Mouse (Mus musculus): ENCODE results near the gene Nptn. TPM values are rescaled to one million over a fixed set of nuclear protein-coding genes. Genes with fewer than 3 reads are reported as not detected.

The Nptn gene
- polyA plus RNA-seq, 1 experiment from 2014 or later = 85.0 TPM

DNA sequence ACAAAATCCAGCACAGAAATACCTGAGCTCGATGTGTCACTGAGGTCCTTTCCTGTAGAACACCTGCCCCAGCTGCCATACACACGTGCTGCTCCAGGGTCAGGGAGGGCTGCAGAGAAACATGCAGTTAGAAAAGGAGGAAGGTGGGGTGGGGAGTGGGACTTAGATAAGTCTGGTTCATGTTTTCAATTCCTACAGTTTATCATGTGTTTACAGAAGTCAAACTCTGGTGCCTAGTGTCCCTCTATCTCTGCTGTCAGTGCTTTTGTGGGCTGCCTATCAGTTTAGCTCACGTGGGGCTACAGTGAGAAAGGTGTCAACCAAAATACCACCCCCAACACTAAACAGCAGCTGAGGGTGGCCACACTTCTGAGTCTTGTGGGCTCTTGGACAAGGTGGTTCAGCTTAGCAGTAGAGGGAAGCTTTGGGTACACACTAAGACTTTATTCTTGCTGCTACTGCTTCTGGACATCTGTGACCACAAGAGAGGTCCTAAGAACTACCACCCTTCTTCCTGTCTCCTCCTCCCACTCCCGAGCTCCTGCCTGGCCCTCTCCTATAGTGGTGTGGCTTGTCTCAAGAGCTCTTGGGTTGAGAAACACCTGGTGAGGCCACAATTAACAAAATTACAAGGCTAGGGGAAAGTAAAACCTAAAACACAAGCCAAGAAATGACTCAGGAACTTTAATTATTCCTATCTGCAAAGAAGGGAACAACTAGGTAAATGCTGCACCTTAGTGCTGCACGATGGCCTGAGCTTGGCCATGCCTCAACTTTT, 75.9 kb downstream of the Nptn start:
- no peak overlapping the region for H3K4me2 ChIP-seq (ENCODE audit: low read depth)
- peaks cover 2% of the 10 kb centered on the region; the same call in 1 of the 2 replicates for H3K36me3 ChIP-seq (ENCODE audit: control insufficient read depth, insufficient read depth, low read length)
- H3K27me3 ChIP-seq (ENCODE audit: control insufficient read depth, insufficient read depth, low read length) = no peaks in the 10 kb centered on the region
- WGBS = 87% methylated on average over 5 of the region's 5 CpGs
- no peak overlapping the region for H3K27ac ChIP-seq (ENCODE audit: low read depth, low read length)
- no peaks in the 10 kb centered on the region for H3K4me1 ChIP-seq (ENCODE audit: control insufficient read depth, insufficient read depth, low read length)
- ATAC-seq (ENCODE audit: insufficient read depth, low FRiP score, low TSS enrichment) = no peak
- H3K9me3 ChIP-seq (ENCODE audit: control insufficient read depth, low read length) = no peaks in the 10 kb centered on the region
- DNase-seq (ENCODE audit: low spot score) = no peak
- H3K9ac ChIP-seq (ENCODE audit: low read length) = no peak overlapping the region
- H3K4me3 ChIP-seq (ENCODE audit: low read depth, low read length) = no peak overlapping the region

DNA sequence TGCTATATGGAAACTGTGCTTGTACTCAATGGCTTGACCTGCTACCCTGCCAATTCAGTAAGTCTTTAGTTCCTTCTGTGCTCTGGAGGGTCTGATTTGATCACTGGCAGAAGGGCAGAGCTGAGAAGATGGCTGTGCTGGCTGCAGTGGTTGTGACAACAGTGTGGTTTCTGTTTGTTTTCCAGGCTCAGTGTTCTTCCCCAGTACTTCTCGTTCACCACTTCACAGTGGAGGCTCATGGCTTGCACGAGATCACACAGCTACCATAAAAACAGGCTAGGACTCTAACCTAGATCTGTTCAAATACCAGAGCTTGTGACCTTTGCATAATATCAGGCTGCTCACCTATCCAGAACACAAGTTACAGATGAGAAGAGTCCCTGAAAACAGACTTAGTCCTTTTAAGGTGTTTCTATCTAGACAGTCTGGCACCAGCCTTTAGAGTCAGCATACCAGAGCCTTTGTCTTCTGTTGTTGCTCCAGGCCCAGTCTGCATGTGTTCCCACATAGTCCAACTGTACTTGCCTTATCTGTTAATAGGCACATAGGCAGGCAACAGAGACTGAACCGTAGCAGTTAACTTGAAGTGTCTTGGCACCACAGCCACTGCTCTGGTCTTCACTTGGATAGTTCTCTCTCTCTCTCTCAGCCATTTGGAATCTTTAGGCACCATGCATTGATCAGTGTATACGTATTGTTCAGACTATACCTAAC, 76.7 kb downstream of the Nptn start:
- Histone ChIP-seq H3K9ac (ENCODE audit: low read length) (no peak overlapping the region), H3K36me3 (ENCODE audit: control insufficient read depth, insufficient read depth, low read length) (peaks cover 2% of the 10 kb centered on the region; the same call in 1 of the 2 replicates)

DNA sequence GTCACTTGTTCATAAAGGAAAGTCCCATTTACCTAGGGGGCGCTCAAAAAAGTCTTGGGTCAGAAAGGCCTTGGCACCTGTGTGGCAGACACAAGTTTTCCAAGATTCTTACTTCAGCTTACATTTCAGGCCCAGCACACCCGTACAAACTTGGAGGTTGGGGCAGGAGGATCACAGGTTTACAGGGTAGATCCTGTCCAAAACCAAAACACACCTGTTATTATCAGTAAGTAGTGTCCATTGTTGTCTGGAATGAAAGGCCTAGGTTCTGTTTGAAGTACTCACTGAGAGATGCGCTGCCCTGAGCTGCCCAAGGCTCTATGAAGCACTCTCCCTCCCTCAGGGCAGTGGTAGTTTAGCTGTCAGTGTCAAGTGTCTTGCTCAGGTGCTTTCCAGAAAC, 77.3 kb downstream of the Nptn start:
- Histone ChIP-seq H3K27me3 (ENCODE audit: control insufficient read depth, insufficient read depth, low read length) (no peaks in the 10 kb centered on the region), H3K9me3 (ENCODE audit: control insufficient read depth, low read length) (no peaks in the 10 kb centered on the region), H3K27ac (ENCODE audit: low read depth, low read length) (no peak overlapping the region), H3K36me3 (ENCODE audit: control insufficient read depth, insufficient read depth, low read length) (peaks cover 2% of the 10 kb centered on the region; the same call in 1 of the 2 replicates), H3K4me1 (ENCODE audit: control insufficient read depth, insufficient read depth, low read length) (no peaks in the 10 kb centered on the region), H3K4me2 (ENCODE audit: low read depth) (no peak overlapping the region), H3K4me3 (ENCODE audit: low read depth, low read length) (no peak overlapping the region), H3K9ac (ENCODE audit: low read length) (no peak overlapping the region)
- no peak for DNase-seq (ENCODE audit: low spot score)
- ATAC-seq (ENCODE audit: insufficient read depth, low FRiP score, low TSS enrichment) = no peak
- 89% methylated on average over 3 of the region's 3 CpGs for WGBS

More for the DNA sequence above, 76.7 kb downstream of the Nptn start:
- no peaks in the 10 kb centered on the region for H3K4me1 ChIP-seq (ENCODE audit: control insufficient read depth, insufficient read depth, low read length)
- no peak overlapping the region for H3K4me3 ChIP-seq (ENCODE audit: low read depth, low read length)
- ATAC-seq (ENCODE audit: insufficient read depth, low FRiP score, low TSS enrichment) (no peak), DNase-seq (ENCODE audit: low spot score) (no peak)
- H3K27ac ChIP-seq (ENCODE audit: low read depth, low read length) = no peak overlapping the region
- H3K4me2 ChIP-seq (ENCODE audit: low read depth) = no peak overlapping the region
- H3K9me3 ChIP-seq (ENCODE audit: control insufficient read depth, low read length) = no peaks in the 10 kb centered on the region
- no peaks in the 10 kb centered on the region for H3K27me3 ChIP-seq (ENCODE audit: control insufficient read depth, insufficient read depth, low read length)
- WGBS = 92% methylated on average over 4 of the region's 4 CpGs

DNA sequence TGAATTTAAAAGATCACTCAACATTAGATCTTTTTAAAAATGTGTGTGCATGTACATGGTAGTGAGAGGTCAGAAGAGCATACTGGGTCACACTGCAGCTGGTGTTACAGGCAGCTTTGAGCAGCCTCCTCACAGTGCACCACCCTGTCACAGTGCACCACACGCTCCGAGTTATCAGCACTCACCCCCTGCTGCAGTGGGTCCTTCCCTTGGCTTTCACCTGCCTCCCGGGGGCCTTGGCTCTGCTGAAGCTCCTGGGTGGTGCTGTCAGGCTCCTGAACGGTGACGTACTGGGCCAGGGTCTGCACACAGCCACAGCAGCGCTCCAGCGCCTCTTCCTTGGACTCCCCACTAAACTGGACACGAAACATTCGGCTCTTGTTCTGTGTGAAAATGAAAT, 77.9 kb downstream of the Nptn start:
- WGBS = 86% methylated on average over 9 of the region's 9 CpGs
- Histone ChIP-seq H3K9me3 (ENCODE audit: control insufficient read depth, low read length) (no peaks in the 10 kb centered on the region), H3K4me1 (ENCODE audit: control insufficient read depth, insufficient read depth, low read length) (no peaks in the 10 kb centered on the region), H3K9ac (ENCODE audit: low read length) (no peak overlapping the region), H3K27me3 (ENCODE audit: control insufficient read depth, insufficient read depth, low read length) (no peaks in the 10 kb centered on the region), H3K4me3 (ENCODE audit: low read depth, low read length) (no peak overlapping the region), H3K4me2 (ENCODE audit: low read depth) (no peak overlapping the region), H3K27ac (ENCODE audit: low read depth, low read length) (no peak overlapping the region), H3K36me3 (ENCODE audit: control insufficient read depth, insufficient read depth, low read length) (peaks cover 2% of the 10 kb centered on the region; the same call in 1 of the 2 replicates)
- DNase-seq (ENCODE audit: low spot score) (no peak), ATAC-seq (ENCODE audit: insufficient read depth, low FRiP score, low TSS enrichment) (no peak)

DNA sequence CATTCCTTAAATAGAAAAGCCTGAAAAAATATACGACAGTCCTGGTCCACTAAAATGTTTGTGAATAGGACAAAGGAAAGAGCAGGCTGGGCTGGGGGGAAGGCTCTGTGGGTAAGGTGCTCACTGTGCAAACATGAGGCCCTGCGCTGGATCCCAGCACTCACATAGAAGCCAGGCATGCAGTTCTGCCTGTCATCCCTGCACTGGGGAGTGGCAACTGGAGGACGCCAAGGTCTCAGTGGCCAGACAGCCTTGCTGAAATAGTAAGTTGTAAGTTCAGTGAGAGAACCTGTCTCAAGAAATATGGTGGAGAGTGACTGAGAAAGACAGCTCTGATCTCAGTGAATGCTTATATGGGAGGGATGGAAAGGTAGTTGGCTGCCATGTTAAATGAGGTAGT, 78.6 kb downstream of the Nptn start:
- Histone ChIP-seq H3K9ac (ENCODE audit: low read length) (no peak overlapping the region), H3K27ac (ENCODE audit: low read depth, low read length) (no peak overlapping the region), H3K4me1 (ENCODE audit: control insufficient read depth, insufficient read depth, low read length) (no peaks in the 10 kb centered on the region), H3K4me2 (ENCODE audit: low read depth) (no peak overlapping the region), H3K4me3 (ENCODE audit: low read depth, low read length) (no peak overlapping the region), H3K9me3 (ENCODE audit: control insufficient read depth, low read length) (no peaks in the 10 kb centered on the region), H3K36me3 (ENCODE audit: control insufficient read depth, insufficient read depth, low read length) (peaks cover 2% of the 10 kb centered on the region; the same call in 1 of the 2 replicates), H3K27me3 (ENCODE audit: control insufficient read depth, insufficient read depth, low read length) (no peaks in the 10 kb centered on the region)
- ATAC-seq (ENCODE audit: insufficient read depth, low FRiP score, low TSS enrichment) = no peak
- no peak for DNase-seq (ENCODE audit: low spot score)
- 87% methylated on average over 3 of the region's 3 CpGs for WGBS

DNA sequence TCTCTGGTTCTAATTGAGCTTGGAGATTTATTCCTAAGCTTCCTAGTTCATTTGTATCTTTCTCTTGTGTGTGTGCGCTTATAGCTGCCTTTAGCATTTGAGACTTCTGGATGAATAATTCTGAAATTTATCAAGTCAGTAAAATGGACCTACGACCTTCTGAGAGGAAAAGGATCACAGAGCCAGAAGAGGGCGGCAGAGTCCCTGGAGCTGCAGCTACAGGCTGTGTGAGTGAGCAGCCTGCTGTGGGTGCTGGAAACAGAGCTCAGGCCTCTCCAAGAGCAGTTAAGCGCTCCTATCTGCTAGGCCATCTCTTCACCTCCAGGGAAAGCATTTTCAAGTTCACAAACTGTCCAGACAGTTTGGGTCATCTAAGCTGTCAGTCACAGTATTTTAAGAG, 80.0 kb downstream of the Nptn start:
- no peaks in the 10 kb centered on the region for H3K4me1 ChIP-seq (ENCODE audit: control insufficient read depth, insufficient read depth, low read length)
- ATAC-seq (ENCODE audit: insufficient read depth, low FRiP score, low TSS enrichment) = no peak
- WGBS = 91% methylated on average over 4 of the region's 4 CpGs
- H3K27ac ChIP-seq (ENCODE audit: low read depth, low read length) = no peak overlapping the region
- H3K27me3 ChIP-seq (ENCODE audit: control insufficient read depth, insufficient read depth, low read length) = no peaks in the 10 kb centered on the region
- DNase-seq (ENCODE audit: low spot score) = no peak
- no peak overlapping the region for H3K4me2 ChIP-seq (ENCODE audit: low read depth)
- H3K9ac ChIP-seq (ENCODE audit: low read length) = no peak overlapping the region
- H3K4me3 ChIP-seq (ENCODE audit: low read depth, low read length) = no peak overlapping the region
- peaks cover 2% of the 10 kb centered on the region; the same call in 1 of the 2 replicates for H3K36me3 ChIP-seq (ENCODE audit: control insufficient read depth, insufficient read depth, low read length)
- H3K9me3 ChIP-seq (ENCODE audit: control insufficient read depth, low read length) = no peaks in the 10 kb centered on the region

DNA sequence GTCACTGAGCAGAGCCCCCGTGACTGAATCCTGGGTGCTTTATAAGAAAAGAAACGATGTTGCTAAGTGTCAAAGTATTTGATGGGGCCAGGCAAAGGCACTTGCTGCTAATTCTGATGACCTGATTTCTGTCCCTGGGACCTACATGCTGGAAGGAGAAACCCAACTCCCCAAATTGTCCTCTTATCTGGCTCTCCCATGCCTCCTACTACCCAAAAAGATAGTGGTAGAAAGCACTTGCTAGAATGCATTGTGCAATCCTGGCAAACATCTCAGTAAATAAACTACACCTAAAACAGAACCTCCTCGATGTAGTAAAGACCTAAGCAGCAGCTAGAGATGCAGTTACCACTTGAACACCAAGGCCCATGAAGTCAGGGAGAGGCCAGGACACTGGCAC, 80.8 kb downstream of the Nptn start:
- H3K4me3 ChIP-seq (ENCODE audit: low read depth, low read length) = no peak overlapping the region
- 89% methylated on average over 3 of the region's 3 CpGs for WGBS
- no peak for DNase-seq (ENCODE audit: low spot score)
- peaks cover 2% of the 10 kb centered on the region; the same call in 1 of the 2 replicates for H3K36me3 ChIP-seq (ENCODE audit: control insufficient read depth, insufficient read depth, low read length)
- no peak overlapping the region for H3K27ac ChIP-seq (ENCODE audit: low read depth, low read length)
- no peak overlapping the region for H3K4me2 ChIP-seq (ENCODE audit: low read depth)
- no peak overlapping the region for H3K9ac ChIP-seq (ENCODE audit: low read length)
- no peak for ATAC-seq (ENCODE audit: insufficient read depth, low FRiP score, low TSS enrichment)
- no peaks in the 10 kb centered on the region for H3K27me3 ChIP-seq (ENCODE audit: control insufficient read depth, insufficient read depth, low read length)
- H3K4me1 ChIP-seq (ENCODE audit: control insufficient read depth, insufficient read depth, low read length) = no peaks in the 10 kb centered on the region
- H3K9me3 ChIP-seq (ENCODE audit: control insufficient read depth, low read length) = no peaks in the 10 kb centered on the region

DNA sequence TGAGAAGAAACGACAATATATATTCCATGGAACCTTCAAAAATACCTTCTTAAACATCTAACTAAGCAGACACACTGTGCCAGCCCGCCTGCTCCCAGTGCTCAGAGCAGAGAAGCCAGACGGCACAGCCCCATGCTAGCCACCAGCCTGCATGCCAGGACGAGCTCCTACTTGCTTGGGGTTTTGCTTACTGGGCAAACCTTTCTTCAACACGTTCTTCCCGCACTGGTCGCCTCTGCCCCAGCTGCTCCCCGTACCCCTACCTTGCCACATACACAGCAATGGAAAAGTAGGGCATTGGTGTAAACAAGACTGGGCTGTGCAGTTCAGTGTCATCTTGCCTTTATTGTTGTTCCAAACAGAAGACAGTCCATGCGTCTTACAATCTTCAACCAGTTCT, 83.5 kb downstream of the Nptn start:
- Histone ChIP-seq H3K9me3 (ENCODE audit: control insufficient read depth, low read length) (no peaks in the 10 kb centered on the region), H3K36me3 (ENCODE audit: control insufficient read depth, insufficient read depth, low read length) (peaks cover 2% of the 10 kb centered on the region; the same call in 1 of the 2 replicates), H3K9ac (ENCODE audit: low read length) (no peak overlapping the region), H3K4me1 (ENCODE audit: control insufficient read depth, insufficient read depth, low read length) (no peaks in the 10 kb centered on the region), H3K4me2 (ENCODE audit: low read depth) (no peak overlapping the region), H3K27me3 (ENCODE audit: control insufficient read depth, insufficient read depth, low read length) (no peaks in the 10 kb centered on the region), H3K4me3 (ENCODE audit: low read depth, low read length) (no peak overlapping the region), H3K27ac (ENCODE audit: low read depth, low read length) (no peak overlapping the region)
- no peak for ATAC-seq (ENCODE audit: insufficient read depth, low FRiP score, low TSS enrichment)
- WGBS = 81% methylated on average over 9 of the region's 9 CpGs
- DNase-seq (ENCODE audit: low spot score) = no peak

DNA sequence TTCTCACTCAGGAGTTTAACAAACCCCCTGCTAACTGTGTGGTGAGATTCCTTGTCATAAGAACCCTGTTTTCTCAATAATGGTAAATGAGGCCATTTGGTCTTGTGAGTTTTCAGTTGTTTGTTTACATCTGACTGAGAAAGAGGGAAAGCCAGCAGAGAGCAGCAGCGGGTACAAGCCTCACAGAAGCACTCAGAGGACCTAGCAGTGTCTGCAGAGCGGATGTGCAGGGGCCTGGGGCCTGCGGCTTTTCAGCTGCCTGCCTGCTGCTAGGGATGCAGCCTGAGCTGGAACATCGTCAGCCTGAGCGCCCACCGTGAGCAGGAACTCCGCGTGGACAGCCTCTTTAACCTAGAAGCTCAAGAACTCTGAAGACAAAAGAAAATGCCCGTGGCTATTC, 84.2 kb downstream of the Nptn start:
- Histone ChIP-seq H3K4me3 (ENCODE audit: low read depth, low read length) (no peak overlapping the region), H3K27ac (ENCODE audit: low read depth, low read length) (no peak overlapping the region), H3K4me1 (ENCODE audit: control insufficient read depth, insufficient read depth, low read length) (no peaks in the 10 kb centered on the region), H3K9me3 (ENCODE audit: control insufficient read depth, low read length) (no peaks in the 10 kb centered on the region), H3K27me3 (ENCODE audit: control insufficient read depth, insufficient read depth, low read length) (no peaks in the 10 kb centered on the region), H3K9ac (ENCODE audit: low read length) (no peak overlapping the region), H3K36me3 (ENCODE audit: control insufficient read depth, insufficient read depth, low read length) (peaks cover 2% of the 10 kb centered on the region; the same call in 1 of the 2 replicates), H3K4me2 (ENCODE audit: low read depth) (no peak overlapping the region)
- no peak for ATAC-seq (ENCODE audit: insufficient read depth, low FRiP score, low TSS enrichment)
- DNase-seq (ENCODE audit: low spot score) = no peak
- 57% methylated on average over 9 of the region's 9 CpGs for WGBS

All from neural tube, embryonic 11.5 days (tissue).